Mouse (Mus musculus) erythroblast, embryonic 14.5 days (primary cell): ENCODE measurements around the gene Nsmf. TPM values are rescaled to one million over a fixed set of nuclear protein-coding genes. Genes with fewer than 3 reads are reported as not detected.

Experiments
- H3K27me3 ChIP-seq: 2 replicates; pipeline ENCODE4 v1.6.1; 2012; ENCODE audit warnings: inconsistent platforms; ENCODE audit not compliant: control insufficient read depth
- H3K36me3 ChIP-seq: 2 replicates; pipeline ENCODE4 v1.6.1; 2012; ENCODE audit warnings: mild to moderate bottlenecking, inconsistent platforms; ENCODE audit not compliant: control insufficient read depth
- H3K4me1 ChIP-seq: 2 replicates; pipeline ENCODE4 v1.6.1; 2012; ENCODE audit warnings: inconsistent platforms; ENCODE audit not compliant: control insufficient read depth
- H3K4me3 ChIP-seq: replicated peaks from 2 replicates; pipeline ENCODE3; 2012; ENCODE audit warnings: moderate library complexity, mild to moderate bottlenecking, inconsistent platforms
- H3K9me3 ChIP-seq: 2 replicates; pipeline ENCODE4 v1.6.1; 2012; ENCODE audit warnings: low read length, inconsistent platforms, mixed read lengths; ENCODE audit not compliant: control insufficient read depth
- GATA1 ChIP-seq: IDR thresholded peaks from 2 replicates; pipeline ENCODE4 v1.6.1; 2012; ENCODE audit warnings: low read length, inconsistent platforms, mixed read lengths
- TAL1 ChIP-seq: IDR thresholded peaks from 3 replicates; pipeline ENCODE4 v1.6.1; 2012; ENCODE audit warnings: low read length, inconsistent platforms, mixed read lengths
- polyA plus RNA-seq: library from polyadenylated mRNA; stranded (reverse); fragments of >175 nt; gene quantifications from 2 replicates; pipeline ENCODE4 v1.2.3, GENCODE M21; 2012

Nsmf gene
- 0.51 and 0.67 TPM in 2 replicates for polyA plus RNA-seq

- H3K4me1 ChIP-seq, result peaks cover 45% of the 10 kb centered on the region
- H3K4me3 ChIP-seq, result peak within 1 kb of the TSS; percentile 74
- no peaks in the 10 kb centered on the region for H3K9me3 ChIP-seq
- TF ChIP-seq GATA1 (no peak), TAL1 (no peak)
- no peaks in the 10 kb centered on the region for H3K27me3 ChIP-seq
- H3K36me3 ChIP-seq, result peaks cover 60% of the 10 kb centered on the region
Measured at GRCm38 (mm10) chr2:25054221-25055067, at the start of gene Nsmf. Gene Nsmf (plus strand): TSS chr2:25054355.

- Histone ChIP-seq H3K36me3 (peaks cover 67% of the 10 kb centered on the region), H3K4me3 (no peak overlapping the region), H3K4me1 (peaks cover 13% of the 10 kb centered on the region), H3K27me3 (no peaks in the 10 kb centered on the region), H3K9me3 (no peaks in the 10 kb centered on the region)
- TF ChIP-seq TAL1 (no peak), GATA1 (no peak)
Measured at GRCm38 (mm10) chr2:25006767-25007166, 47.4 kb upstream of the Nsmf start.

- Histone ChIP-seq H3K36me3 (peaks cover 62% of the 10 kb centered on the region), H3K9me3 (no peaks in the 10 kb centered on the region), H3K4me1 (peaks cover 13% of the 10 kb centered on the region), H3K27me3 (no peaks in the 10 kb centered on the region), H3K4me3 (no peak overlapping the region)
- TF ChIP-seq GATA1 (no peak), TAL1 (no peak)
Measured at GRCm38 (mm10) chr2:25008250-25008649, 45.9 kb upstream of the Nsmf start.

GRCm38 (mm10) chr2:25022678-25023077 is 31.5 kb upstream of the Nsmf start:
- no peak for TF ChIP-seq TAL1
- no peak for TF ChIP-seq GATA1
- H3K27me3 ChIP-seq, result no peaks in the 10 kb centered on the region
- H3K9me3 ChIP-seq, result no peaks in the 10 kb centered on the region
- H3K4me1 ChIP-seq, result peaks cover 12% of the 10 kb centered on the region
- no peak overlapping the region for H3K4me3 ChIP-seq
- peaks cover 79% of the 10 kb centered on the region for H3K36me3 ChIP-seq

GRCm38 (mm10) chr2:25025109-25025508 is 29.0 kb upstream of the Nsmf start:
- no peaks in the 10 kb centered on the region for H3K27me3 ChIP-seq
- H3K36me3 ChIP-seq, result peaks cover 77% of the 10 kb centered on the region
- TF ChIP-seq GATA1, result no peak
- TF ChIP-seq TAL1, result no peak
- no peak overlapping the region for H3K4me3 ChIP-seq
- H3K9me3 ChIP-seq, result no peaks in the 10 kb centered on the region
- H3K4me1 ChIP-seq, result peaks cover 15% of the 10 kb centered on the region

GRCm38 (mm10) chr2:25034994-25035393 is 19.2 kb upstream of the Nsmf start:
- H3K27me3 ChIP-seq, result no peaks in the 10 kb centered on the region
- H3K4me3 ChIP-seq, result no peak overlapping the region
- H3K4me1 ChIP-seq, result no peaks in the 10 kb centered on the region
- TF ChIP-seq GATA1, result no peak
- TF ChIP-seq TAL1, result no peak
- H3K9me3 ChIP-seq, result no peaks in the 10 kb centered on the region
- H3K36me3 ChIP-seq, result peaks cover 74% of the 10 kb centered on the region

GRCm38 (mm10) chr2:25040089-25040488 is 14.1 kb upstream of the Nsmf start:
- Histone ChIP-seq H3K9me3 (no peaks in the 10 kb centered on the region), H3K4me3 (no peak overlapping the region), H3K27me3 (no peaks in the 10 kb centered on the region), H3K4me1 (no peaks in the 10 kb centered on the region), H3K36me3 (peaks cover 83% of the 10 kb centered on the region)
- TF ChIP-seq GATA1 (no peak), TAL1 (no peak)

- TF ChIP-seq TAL1, result no peak
- no peak for TF ChIP-seq GATA1
- H3K4me1 ChIP-seq, result peaks cover 26% of the 10 kb centered on the region
- H3K36me3 ChIP-seq, result peaks cover 74% of the 10 kb centered on the region
Measured at GRCm38 (mm10) chr2:25050921-25051320, 3.2 kb upstream of the Nsmf start.

GRCm38 (mm10) chr2:25051450-25051849 is 2.7 kb upstream of the Nsmf start:
- TF ChIP-seq TAL1 (no peak), GATA1 (no peak)
- Histone ChIP-seq H3K4me1 (peaks cover 30% of the 10 kb centered on the region), H3K27me3 (no peaks in the 10 kb centered on the region), H3K9me3 (no peaks in the 10 kb centered on the region), H3K36me3 (peaks cover 74% of the 10 kb centered on the region), H3K4me3 (no peak overlapping the region)

More at GRCm38 (mm10) chr2:25050921-25051320, 3.2 kb upstream of the Nsmf start:
- H3K9me3 ChIP-seq, result no peaks in the 10 kb centered on the region
- no peak overlapping the region for H3K4me3 ChIP-seq
- no peaks in the 10 kb centered on the region for H3K27me3 ChIP-seq
